Mouse (Mus musculus) T-helper 2 cell (primary cell): ENCODE results near the gene Rgs11.
"Not testable (repeated sequence)": the region's sequence is repeated elsewhere in the genome, so short reads cannot be mapped to it uniquely, and the experiment has no call there.

Source experiments
- in situ Hi-C: fragments of 300-600 bp; cut with MboI, MseI; formaldehyde crosslinking; loops from one replicate; pipeline ENCODE4 v1.15.1; 2025; ENCODE audit warnings: high pct_unique_total_duplicates

The Rgs11 gene

GRCm38 (mm10) chr17:26202737-26203136 lies at the start of gene Rgs11:
Gene Rgs11, plus strand, starts transcription at chr17:26202951.
- in situ Hi-C loops, result no loop called here

GRCm38 (mm10) chr17:26162736-26163135 lies 40.0 kb upstream of the Rgs11 start:
- in situ Hi-C loops, result no loop called here

DNA sequence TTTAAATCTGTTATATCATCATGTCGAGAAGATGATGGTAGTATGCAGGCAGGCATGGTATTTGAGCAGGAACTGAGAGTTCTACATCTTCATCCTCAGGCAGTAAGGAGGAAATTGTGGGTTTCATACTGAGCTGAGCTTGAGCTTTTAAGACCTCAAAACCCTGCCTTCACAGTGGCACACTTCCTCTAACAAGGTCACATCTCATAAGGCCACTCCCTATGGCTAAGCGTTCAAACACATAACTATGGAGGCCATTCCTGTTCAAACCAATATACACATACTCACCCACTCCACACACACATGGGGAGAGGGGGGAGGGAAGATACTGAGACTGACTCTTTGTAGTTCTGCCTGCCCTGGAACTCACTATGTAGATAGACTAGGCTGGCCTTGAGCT lies 34.7 kb upstream of the Rgs11 start:
- in situ Hi-C loops, result no loop called here

DNA sequence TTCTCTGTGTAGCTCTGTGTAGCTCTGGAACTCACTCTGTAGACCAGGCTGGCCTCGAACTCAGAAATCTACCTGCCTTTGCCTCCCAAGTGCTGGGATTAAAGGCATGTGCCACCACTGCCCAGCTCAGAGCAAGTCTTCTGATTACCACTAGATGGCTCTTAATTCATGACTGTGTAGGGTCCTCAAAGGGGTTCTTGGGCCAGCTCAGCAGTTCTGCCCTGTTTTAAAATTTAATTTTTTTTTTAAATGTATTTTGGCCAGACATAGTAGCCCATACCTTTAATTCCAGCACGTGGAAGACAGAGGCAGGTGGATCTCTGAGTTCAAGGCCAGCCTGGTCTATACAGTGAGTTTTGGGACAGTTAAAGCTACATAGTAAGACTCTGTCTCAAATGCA lies 27.5 kb upstream of the Rgs11 start:
- in situ Hi-C loops, result not testable (repeated sequence)

DNA sequence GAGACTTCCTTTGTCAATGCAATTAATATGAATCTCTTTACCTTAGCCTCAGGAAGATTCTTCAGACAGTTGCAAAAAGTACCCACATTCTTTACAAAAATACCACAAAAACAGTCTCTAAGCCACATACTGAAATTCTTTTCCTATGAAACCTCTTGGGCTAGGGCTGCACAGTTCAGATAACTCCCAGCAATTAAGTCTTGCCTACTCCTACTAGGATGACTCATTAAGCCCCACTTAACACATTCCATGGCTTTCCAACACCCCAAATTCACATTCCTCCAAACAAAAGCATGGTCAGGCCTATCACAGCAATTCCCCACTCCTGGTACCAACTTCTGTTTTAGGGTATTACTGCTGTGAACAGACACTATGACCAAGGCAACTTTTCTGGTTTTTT lies 24.1 kb upstream of the Rgs11 start:
- in situ Hi-C loops, result no loop called here

DNA sequence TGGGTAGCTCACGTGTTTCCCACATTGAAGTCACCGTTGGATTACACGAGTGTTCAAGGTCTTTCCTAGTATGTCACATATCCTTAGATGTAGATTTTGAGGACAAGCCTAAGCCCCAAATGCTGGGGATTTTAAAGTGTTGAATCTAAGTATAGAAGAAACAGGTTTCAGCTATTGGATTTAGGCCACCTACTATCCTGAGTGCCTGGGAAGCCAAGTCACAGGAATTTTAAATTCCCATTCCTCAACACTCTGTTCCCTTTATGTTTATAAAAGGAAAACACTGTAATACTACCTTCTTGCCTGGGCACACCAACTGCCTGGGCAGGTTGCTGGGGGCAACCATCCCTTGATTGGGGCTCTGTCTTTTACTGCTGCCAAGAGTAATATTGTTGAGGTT lies 21.6 kb upstream of the Rgs11 start:
- in situ Hi-C loops, result no loop called here

GRCm38 (mm10) chr17:26187592-26187991 lies 15.2 kb upstream of the Rgs11 start:
- in situ Hi-C loops, result no loop called here

DNA sequence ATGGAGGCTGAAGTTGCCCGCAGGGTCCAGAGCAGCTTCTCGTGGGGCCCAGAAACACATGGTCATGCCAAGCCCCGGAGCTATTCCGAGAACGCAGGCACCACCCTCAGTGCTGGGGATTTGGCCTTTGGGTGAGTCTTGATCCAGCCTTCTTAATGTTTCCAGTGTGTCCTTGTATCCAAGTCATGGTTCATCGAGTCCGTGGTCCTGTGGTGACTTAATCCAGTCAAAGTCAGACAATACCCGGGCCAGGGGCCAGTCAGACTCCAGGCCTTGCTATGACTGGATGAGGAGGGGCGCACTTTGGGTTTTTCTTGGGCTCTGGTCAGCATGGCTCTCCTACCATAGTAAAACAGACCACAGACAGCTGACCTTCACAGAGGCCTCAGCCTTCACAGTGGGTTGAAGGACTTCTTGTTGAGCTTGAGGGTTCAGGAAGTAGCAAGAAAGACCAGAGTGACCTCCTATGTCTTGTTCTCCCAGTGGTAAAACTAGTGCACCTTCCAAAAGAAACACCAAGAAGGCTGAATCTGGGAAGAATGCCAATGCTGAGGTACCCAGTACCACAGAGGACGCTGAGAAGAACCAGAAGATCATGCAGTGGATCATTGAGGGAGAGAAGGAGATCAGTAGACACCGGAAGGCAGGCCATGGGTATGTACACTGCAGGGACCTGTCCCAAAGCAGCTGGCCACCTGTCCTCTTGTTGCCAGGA lies 14.5 kb upstream of the Rgs11 start:
- in situ Hi-C loops, result no loop called here

DNA sequence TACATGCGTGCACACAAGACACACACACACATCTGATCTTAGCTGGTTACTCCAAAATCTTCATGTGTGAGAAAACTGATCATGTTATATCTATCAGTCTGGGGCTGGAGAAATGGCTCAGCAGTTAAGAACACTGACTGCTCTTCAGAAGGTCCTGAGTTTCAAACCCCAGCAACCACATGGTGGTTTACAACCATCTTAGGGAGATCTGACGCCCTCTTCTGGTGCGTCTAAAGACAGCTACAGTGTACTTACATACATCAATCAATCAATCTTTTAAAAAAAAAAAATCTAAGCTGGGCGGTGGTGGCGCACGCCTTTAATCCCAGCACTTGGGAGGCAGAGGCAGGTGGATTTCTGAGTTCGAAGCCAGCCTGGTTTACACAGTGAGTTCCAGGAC lies 11.3 kb upstream of the Rgs11 start:
- in situ Hi-C loops, result not testable (repeated sequence)

- in situ Hi-C loops, result no loop called here
Observed at GRCm38 (mm10) chr17:26192481-26193190, 10.1 kb upstream of the Rgs11 start.

GRCm38 (mm10) chr17:26198892-26199291 lies 3.9 kb upstream of the Rgs11 start, which contains the start of gene Pdia2:
Gene Pdia2, minus strand, starts transcription at chr17:26199087.
- in situ Hi-C loops, result no loop called here

DNA sequence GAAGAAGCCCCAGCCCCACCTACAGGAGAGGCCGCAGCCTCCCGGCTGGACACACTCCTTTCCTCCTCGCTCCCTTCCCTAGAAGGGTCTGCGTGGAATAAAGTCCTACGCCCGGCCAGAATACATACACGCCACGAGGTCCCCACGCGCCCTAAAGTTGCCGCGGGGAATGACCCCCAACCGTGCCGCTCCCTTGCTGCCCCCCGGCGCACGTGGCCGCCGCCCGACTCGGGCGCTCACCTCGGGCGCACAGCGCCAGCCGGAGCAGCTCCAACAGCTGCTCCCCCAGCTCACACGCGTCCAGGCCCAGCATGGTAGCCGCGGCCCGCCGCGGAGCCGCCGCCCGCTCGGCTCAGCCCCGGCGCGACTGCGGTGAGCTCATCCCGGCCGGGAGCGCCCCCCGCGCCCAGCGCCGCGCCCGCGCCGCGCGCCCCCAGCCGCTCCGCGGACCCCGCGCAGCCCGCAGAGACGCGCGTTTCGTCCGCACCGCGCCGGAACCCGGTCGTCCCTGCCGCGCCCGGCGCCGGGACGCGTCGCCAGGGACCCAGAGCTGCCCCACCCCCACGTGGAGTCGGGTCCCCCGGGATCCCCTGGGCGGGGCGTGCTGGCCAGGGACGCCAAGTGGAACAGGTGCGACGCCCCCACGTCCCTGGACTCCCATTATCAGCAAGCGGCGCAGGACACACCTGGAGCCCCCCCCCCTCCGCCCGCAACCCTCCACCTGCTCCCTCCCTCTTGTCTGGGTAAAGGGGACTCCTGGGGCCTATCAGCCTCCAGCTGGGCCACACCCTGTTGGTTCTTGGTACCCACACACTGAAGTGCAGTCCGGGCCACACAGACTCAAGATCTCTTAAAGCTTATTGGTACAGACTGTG lies 1.7 kb upstream of the Rgs11 start:
- in situ Hi-C loops, result no loop called here

DNA sequence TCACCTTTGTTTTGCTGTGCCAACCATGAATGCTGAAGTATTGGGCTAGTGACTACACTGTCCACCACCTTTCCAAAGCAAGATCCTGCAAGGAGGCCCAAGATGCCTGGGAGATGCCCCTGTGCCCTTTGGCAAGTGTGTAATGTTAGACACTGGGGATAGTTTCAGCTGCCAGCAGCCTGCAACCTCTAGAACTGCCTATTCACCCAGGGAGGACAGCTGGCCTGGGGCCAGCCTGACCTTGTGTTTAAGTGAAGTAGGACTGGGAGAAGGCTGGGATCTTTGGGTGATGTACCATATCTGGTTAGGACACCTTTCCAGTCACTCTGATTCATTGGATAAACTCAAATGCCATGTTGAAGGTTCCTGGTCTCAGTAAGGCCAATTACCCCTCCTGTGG lies 753 bp upstream of the Rgs11 start:
- in situ Hi-C loops, result no loop called here

- in situ Hi-C loops, result no loop called here
Observed at GRCm38 (mm10) chr17:26203321-26203811, 615 bp downstream of the Rgs11 start.

DNA sequence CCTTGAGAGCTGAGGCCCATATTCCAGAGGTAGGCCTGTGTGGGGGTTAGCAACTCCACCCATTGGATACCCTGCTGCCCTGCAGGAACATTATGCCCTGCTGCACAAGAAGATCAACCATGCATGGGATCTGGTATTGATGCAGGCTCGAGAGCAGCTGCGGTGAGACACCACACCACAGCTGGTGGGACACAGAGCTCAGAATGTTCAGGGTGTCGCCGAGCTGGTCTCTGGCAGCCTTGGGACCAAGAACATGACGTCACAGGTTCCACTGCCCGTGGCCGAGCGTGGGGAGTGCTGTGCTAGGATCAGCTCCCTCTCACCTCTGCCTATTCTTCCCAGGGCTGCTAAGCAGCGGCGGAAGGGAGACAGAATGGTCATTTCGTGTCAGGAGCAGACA lies 2.0 kb downstream of the Rgs11 start:
- in situ Hi-C loops, result no loop called here

DNA sequence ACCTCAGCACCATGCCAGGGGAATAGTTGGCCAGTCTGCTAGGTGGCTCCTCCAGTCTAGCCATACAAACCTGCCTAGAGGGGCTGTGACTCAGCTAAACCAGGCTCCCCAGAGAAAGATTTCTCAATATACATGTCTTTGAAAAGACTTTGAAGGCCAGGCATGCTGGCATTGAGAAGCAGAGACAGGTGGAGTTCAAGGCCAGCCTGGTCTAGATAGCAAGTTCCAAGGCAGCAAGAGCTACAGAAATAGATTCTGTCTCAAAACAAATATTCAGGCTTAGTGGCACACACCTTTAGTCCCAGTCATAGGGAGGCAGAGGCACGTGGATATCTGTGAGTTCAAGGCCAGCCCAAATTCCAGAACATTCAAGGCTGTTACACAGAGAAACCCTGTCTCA lies 3.6 kb downstream of the Rgs11 start:
- in situ Hi-C loops, result no loop called here

- in situ Hi-C loops, result no loop called here
Observed at GRCm38 (mm10) chr17:26207686-26208085, 4.9 kb downstream of the Rgs11 start, which contains the start of gene Arhgdig. Gene Arhgdig, minus strand, starts transcription at chr17:26207786.

GRCm38 (mm10) chr17:26212241-26212640 lies 9.5 kb downstream of the Rgs11 start:
- in situ Hi-C loops, result no loop called here

GRCm38 (mm10) chr17:26212681-26213080 lies 9.9 kb downstream of the Rgs11 start:
- in situ Hi-C loops, result no loop called here

DNA sequence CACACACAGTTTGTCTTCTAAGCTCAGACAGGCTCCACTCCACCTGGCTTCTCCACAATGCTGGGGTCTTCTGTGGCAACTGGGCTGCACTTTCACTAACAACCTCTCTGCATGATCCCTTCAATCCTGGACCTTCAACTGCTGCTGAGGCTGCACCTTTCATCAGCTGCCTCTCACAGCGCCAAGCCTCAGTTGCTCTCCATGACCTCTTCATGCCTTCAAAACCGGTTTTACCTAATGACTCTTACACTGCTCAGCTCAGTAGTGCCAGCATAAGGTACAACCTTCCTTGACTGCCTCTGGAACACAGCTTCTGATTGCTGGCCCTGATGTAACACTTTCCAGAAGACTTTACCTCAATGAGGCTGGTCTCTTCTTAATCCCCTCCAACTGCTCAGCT lies 18.8 kb downstream of the Rgs11 start:
- in situ Hi-C loops, result no loop called here

DNA sequence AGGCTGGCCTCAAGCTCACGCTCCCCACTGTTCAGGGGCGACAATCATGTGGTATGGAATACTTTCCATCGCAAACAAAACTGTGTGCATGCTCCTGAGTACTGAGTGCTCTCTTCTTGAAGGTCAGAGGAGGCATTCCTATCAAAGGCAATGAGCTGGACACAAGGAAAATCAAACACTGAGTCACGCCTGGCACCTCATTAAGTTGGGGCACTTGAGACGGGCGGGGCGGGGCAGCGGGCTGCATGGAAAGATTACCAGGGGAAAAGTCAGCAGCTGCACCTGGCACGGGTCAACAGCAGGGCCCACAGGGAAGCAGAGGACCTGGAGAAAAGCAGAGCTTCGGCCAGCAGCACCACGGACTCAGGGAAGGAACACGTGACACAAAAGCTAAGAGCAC lies 22.4 kb downstream of the Rgs11 start:
- in situ Hi-C loops, result no loop called here

GRCm38 (mm10) chr17:26229776-26230175 lies 27.0 kb downstream of the Rgs11 start:
- in situ Hi-C loops, result no loop called here
